Mouse (Mus musculus) small intestine, adult 2 months (tissue): ENCODE data around the gene Iqgap1.

Experiments used
- CTCF ChIP-seq: fragments of 200-500 bp; IDR thresholded peaks from 2 replicates; pipeline ENCODE4 v1.5.1; 2012; ENCODE audit warnings: low read depth, mild to moderate bottlenecking, control low read depth, inconsistent platforms, low read length, moderate library complexity, mixed read lengths; ENCODE audit not compliant: insufficient replicate concordance, insufficient read length; ENCODE audit errors: extremely low read depth
- POLR2A ChIP-seq: fragments of 200-500 bp; IDR thresholded peaks from 2 replicates; pipeline ENCODE4 v1.6.1; 2012; ENCODE audit warnings: low read depth, mild to moderate bottlenecking, control low read depth, inconsistent platforms, low read length, moderate library complexity

GRCm38 (mm10) chr7:80865521-80865920, 39.7 kb upstream of the Iqgap1 start:
- TF ChIP-seq POLR2A (no peak), CTCF (no peak)
